Mouse (Mus musculus) testis, adult 2 months (tissue): ENCODE measurements around the gene Atp8a2.

Experiments
- CTCF ChIP-seq: fragments of 200-500 bp; IDR thresholded peaks from 2 replicates; pipeline ENCODE4 v1.5.1; 2012; ENCODE audit warnings: low read depth, mild to moderate bottlenecking, inconsistent platforms, low read length, moderate library complexity; ENCODE audit not compliant: control insufficient read depth, insufficient read depth, insufficient replicate concordance
- POLR2A ChIP-seq: fragments of 200-500 bp; IDR thresholded peaks from 2 replicates; pipeline ENCODE4 v1.6.1; 2012; ENCODE audit warnings: low read depth, mild to moderate bottlenecking, inconsistent platforms, low read length, moderate library complexity; ENCODE audit not compliant: control insufficient read depth

- TF ChIP-seq CTCF: no peak
- no peak for TF ChIP-seq POLR2A
These were observed 598.7 kb downstream of the Atp8a2 start for GRCm38 (mm10) chr14:59598260-59598627.
